Mouse (Mus musculus) E14TG2a.4 (cell line): Measurements from ENCODE around the gene Mief1.

Source experiments
- CTCF ChIP-seq: conservative IDR thresholded peaks from 2 replicates; pipeline ENCODE4 v1.5.1; 2014; ENCODE audit warnings: low read length
- POU5F1 ChIP-seq: IDR thresholded peaks from 2 replicates; pipeline ENCODE4 v1.6.1; 2014; ENCODE audit warnings: low read length, borderline replicate concordance

DNA sequence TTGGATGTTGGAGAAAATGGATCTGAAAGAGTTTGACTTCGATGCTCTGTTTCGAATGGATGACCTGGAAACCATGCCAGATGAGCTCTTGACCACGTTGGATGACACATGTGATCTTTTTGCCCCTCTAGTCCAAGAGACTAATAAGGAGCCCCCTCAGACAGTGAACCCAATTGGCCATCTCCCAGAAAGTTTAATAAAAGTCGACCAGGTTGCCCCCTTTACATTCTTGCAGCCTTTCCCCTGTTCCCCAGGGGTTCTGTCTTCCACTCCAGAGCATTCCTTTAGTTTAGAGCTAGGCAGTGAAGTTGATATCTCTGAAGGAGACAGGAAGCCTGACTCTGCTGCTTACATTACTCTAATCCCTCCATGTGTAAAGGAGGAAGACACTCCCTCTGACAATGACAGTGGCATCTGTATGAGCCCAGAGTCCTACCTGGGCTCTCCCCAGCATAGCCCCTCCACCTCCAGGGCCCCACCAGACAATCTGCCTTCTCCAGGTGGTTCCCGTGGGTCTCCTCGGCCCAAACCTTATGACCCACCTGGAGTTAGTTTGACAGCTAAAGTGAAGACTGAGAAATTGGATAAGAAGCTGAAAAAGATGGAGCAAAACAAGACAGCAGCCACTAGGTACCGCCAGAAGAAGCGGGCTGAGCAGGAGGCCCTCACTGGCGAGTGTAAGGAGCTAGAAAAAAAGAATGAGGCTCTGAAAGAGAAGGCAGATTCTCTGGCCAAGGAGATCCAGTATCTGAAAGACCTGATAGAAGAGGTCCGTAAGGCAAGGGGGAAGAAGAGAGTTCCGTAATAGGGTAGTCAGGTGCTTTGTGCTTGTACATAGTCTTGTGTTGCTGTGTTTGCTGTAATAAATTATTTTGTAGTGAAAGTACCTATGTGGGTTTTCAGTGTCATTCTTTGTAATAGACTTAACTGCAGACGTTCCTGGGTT, 23.1 kb downstream of the Mief1 start:
- TF ChIP-seq CTCF (no peak), POU5F1 (no peak)
